Mouse (Mus musculus) ovary, postnatal 36 days (tissue): ENCODE measurements around the gene Art4.
A peak's percentile ranks its signal among the peaks of the same experiment; 100 is the strongest.

Source experiments
- DNase-seq: peaks from one replicate; pipeline ENCODE4 v3.0.0; 2022; ENCODE audit warnings: low spot score, mixed read lengths

Art4 gene

DNA sequence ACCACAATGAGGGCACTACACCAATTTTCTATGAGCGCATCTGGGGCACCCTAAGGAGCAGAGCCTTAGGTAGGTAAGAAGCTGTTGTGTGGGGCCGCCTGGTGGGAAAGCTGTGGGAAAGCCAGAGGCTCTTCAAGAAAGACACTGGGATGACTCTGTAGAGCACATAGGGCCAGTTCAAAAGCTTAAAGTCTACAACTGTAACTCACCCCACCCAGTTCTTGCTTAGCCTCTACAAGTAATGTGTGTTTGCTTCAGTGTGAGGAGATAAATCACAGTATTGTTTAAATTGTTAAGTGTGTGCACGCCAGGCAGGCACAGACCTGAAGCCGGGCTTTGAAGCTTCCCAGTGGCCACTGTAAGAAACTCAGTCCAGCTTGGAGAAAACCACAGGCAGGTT, 8.6 kb upstream of the Art4 start:
- no peak for DNase-seq

DNA sequence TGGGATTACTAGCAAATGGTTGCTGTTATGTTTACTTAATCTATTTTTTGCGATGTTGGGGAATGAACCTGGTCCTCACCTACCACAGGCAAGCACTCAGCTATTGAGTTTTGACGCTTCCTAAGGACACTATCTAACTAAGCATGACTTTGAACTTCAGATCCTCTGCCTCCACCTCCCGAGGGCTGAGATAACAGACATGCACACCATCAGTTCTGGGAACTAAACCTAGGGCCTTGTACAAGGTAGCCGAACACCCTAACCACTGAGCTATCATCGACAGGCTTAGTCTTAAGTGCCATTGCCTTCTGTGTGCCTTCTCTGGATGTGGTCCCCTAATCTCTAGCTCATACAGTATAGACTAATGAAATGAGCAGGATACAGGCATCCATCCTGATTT, 7.8 kb upstream of the Art4 start:
- DNase-seq = no peak

DNA sequence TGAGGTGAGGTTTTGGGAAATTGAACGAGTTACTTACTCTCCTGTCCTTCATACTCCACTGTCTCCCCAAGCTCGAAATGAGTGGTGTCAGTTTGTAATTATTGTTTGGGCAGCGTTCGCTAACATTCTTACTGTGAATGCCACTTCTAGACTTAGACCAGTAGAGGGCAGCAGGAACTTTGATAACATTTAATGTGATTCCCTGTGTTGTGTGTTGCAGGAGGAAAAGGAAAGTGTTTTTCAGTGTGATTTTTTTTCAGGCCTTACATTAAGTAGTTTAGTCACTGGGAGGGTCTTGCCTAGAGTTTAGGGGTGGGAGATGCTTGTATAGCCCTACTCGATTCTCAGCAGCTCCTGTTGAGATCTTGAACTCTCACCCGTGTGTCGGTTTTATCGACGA, 3.5 kb upstream of the Art4 start:
- no peak for DNase-seq

DNA sequence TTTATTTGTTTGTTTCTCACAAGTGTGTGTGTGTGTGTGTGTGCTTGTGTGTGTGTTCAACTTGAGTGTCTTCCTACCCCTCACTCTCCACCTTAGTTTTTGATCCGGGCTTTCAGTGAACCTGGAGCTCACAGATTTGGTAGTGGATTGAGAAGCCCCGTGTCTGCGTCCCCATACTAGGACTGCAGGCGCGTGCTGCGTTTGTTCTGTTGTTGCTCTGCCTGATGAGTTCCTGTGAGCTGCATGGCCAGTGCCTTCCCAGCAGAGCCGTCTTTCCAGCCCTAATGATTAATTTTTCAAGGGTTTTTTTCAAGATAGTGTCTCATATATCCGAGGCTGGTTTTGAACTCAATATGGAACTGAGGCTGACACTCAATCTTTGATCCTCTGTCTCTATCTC, 887 bp upstream of the Art4 start:
- no peak for DNase-seq

DNA sequence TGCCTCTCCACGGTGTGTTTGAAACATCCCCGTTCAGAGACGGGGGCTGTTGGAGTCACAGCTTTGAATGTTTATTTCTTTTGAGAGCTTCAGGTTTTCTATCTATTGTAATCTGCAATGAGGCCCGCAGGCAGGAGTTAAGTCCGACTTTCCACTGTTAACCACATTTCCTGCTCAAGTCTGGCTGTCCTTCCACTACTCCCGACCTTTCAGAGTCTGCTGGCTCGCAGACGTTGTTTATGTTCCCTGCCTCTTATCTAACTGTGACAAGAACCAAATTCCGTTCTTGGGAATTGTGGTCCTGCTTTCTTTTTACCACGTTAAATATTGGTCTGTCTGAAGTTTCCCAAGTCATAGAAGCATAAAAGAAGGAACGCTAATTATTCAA, 334 bp upstream of the Art4 start:
- DNase-seq = peak; percentile 44

DNA sequence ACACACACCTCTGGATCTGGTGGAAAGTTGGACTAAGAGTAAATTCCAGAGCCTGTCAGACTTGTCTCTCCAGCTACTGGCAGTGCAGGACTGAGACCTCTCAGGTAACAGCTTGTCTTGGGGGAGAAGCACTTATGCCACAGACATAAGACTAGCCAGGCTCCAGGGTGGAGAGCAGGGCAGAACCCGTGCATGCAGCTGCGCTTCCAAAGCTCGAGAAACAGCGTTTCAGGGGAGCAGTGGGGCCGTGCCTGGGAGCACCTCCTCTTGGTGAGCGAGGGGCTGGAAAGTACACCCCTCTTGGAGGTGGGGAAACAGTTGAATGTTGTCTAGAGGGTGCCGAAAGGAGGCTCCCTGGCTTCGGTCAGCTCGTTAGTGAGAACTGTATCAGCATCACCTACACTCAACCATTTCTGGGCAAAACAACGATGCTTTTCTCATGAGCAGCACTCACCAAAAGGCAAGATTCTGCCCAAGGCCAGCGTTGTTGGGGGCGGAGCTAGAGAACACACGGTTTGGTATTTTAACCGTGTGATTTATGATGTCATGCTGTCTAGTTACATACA, 1.4 kb downstream of the Art4 start:
- no peak for DNase-seq

DNA sequence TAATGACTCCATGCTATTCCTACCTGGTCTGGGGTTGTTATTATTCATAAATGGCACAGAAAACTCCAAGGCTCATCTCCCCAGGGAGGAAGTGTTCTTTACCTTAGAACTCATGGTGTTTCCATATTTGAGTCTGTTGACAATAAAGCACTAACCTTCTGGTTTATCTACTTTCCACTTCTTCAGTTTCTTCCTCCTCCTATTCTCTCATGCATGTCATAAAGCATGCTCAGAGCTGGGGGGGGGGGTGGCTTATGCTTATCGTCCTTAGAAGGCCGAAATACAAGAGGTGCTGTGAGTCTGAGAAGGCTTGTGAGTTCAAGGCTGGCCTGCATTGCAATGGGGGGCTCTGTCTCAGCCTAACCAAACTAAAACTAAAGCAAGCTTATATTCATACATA, 2.4 kb downstream of the Art4 start:
- DNase-seq = no peak

DNA sequence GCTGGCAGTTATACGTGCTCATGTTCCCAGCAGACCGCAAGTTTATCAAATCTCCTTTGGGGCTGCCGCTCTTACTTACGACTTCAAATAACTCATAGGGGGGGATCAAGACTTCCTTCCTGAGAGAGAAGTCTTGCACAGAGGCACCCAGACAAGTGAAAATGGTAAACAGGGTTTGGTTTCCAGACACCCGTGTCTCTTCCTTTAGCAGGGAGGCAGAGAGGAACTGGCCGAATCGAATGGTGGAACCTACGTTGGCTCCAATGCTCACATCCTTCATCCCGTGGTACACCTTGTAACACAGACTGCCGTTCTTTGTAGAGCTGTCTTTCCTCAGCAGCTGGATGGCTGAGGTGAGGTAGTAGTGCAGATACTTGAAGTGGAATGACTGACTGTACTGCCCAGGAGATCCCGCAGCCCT, 3.2 kb downstream of the Art4 start:
- no peak for DNase-seq

DNA sequence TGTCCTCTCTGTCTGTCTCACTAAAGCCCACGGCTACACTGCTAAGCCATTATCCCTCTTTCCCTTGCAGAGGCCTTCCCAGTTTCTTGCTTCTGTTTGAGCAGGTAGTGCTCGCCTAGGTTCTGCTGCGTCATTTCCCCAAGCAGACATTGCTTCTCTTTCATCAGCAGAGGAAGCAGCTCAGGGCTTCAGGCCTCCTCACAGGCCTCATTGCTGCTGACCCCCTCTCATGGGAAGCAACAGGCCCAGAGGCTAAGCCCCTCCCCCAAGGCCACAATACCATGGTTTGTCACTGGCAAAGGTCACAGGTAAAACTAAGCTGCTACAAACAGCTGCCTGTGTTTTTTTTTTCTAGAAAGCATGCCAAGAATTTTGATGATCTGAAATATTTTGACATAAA, 4.8 kb downstream of the Art4 start:
- DNase-seq = no peak

DNA sequence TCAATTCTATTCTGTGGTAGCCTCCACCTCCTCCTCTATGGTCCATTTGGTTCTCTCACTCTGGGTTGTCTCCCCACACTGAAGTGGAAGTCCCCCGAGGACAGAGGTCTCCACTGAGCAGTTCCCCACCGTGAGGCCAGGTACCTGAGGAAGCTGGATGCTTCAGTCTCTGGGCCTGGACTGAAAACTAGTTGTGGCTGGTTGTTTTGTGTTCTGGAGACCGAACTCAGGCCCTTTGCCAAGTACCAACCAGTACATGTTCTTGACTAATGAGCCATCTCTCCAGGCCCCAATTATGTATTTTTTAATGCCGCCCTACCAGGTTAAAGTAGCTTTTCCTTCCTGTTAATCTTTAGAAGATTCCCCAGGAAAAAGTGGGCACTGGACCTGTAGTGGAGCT, 5.2 kb downstream of the Art4 start:
- DNase-seq = no peak

DNA sequence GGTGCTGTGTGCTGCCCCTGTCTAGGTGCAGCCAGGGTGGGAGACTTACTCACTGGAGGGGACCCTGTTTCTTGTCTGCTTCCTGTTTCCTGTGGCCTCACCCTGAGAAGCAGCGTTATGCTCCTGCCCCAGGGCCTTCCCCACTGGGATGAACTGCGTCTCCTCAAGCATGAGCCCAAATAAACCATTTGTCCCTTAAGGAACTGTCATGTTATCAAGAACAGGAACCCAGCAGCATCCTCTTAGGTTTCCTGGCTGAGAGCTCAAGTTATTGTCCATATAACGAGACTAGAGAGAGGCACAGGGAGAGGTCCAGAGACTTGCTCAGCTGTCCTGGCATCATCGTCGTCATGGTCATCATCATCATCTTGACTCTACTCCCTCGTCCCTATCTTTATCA, 7.3 kb downstream of the Art4 start:
- DNase-seq = no peak

DNA sequence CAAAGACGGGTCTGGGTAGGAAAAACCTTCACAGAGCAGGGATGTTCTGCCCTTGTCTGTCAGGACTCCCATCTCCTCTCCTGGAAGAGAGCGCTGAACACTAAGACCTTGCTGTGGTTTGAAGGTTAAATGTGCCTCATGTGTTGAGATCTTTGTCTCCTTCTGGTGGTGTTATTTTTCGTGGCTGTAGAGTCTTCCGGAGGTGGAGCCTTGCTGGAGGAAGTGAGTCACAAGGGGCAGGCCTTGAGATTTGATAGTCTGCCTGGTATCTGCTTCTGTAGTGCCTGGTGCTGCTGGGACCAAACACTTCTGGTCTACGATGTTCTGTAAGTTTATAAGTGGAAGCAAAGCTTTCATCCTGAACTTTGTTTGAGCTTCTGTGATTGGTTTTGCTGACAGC, 8.6 kb downstream of the Art4 start:
- no peak for DNase-seq

DNA sequence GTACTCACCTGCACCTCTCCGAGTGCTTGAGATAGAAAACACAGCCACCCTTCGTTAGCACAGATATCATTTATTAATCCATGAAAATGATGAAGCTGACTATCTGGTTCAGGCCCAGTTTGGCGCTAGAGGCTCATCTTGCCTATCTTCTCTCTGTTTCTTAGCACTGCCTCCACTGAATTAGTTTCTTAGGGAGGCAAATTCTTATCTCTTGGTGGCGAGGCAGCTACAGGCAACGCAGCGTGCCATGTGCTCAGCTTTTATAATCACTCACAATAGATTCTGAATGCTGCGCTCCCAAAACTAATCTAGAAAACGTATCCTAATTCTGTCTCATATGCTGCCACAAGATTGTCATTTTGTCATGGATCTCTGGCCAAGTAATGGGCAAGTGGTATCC, 9.1 kb downstream of the Art4 start:
- DNase-seq = no peak

DNA sequence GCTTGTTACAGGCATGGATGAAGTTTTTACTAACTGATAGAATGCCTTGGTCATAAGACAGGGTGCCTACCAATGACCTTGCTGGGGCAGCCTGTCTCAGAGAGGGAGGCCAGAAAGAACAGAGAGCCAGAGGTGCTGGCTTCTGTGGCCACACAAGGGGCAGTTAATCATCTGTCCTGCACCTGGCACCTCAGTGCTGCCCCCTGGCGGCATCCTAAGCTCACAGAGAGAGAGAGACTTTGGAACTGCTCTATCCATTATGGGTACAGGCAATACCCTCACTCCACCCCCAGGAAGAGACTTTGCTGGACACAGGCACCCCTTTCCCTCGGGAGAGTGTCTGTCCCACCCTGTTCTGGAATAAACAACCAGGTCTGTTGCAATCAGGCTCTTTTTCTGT, 9.7 kb downstream of the Art4 start:
- DNase-seq = peak; percentile 62

DNA sequence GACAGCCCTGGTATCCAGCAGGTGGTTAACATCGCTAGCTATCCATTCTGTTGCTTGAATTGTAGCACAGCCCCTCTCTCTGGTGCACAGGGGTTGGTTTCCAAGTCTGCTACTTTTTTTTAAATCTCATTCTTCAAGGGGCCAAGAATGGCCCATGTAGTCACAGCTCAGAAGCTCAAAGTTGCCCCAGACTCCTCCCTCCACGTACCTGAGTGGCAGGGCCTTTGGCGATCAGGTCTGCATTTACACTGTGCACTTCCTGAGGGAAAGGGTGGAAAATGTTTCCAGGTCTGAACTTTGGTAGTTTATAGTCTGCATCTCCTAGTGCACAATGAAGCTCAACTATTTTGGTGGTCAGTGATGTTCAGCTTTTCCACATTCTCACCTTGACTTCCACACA, 10.3 kb downstream of the Art4 start:
- no peak for DNase-seq

DNA sequence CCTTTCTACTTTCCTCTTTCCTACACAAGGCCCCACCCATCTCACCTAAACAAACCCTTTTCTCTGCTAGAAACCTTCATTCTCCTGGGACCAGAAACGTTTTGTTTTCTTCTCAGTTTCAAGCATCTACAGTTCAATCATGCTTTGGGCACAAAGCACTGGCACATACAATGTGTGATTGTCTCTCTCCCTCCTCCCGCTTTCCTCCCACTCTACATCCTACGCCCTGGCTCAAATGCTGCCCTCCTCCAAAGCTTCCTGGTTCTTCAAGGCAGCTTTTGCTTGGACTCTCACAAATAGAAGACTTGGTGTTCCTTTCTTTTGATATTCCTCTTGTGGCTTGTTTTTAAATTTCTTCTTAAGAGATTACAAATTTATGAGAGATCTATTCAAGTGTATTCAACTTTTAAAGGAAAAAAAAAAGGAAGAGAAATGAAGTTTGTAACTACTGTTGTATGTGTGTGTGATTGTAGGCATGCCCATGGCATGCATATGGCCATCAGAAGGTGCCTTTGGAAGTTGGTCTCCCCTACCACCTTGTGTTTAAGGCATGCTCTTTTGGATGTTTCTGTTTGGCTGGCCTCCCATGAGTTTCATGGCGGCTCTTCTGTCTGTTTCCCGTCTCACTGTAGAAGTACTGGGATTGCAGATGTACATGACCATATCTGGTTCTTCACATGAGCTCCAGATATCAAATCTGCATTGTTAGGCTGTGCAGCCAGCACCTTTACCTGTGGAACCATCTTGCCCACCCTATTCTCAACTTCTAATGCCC, 11.6 kb downstream of the Art4 start:
- no peak for DNase-seq

DNA sequence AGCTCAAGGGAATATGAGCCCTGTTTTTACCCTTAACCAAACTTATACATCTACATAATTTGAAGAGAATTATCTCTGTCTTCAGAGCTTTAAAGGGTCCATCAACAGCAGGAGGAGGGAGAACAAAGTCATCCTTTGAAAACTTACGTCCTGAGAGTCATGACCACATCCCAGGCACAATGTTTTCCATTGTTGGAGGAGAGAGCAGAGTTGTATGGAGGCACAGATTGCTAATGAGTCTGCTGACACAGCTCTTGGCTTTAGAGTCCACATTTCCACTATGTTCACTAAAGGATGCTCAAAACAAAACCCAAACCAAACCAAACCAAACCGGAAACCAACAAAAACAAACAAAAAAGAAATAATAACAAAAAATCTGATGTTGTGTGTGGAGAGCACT, 12.6 kb downstream of the Art4 start:
- DNase-seq = no peak

DNA sequence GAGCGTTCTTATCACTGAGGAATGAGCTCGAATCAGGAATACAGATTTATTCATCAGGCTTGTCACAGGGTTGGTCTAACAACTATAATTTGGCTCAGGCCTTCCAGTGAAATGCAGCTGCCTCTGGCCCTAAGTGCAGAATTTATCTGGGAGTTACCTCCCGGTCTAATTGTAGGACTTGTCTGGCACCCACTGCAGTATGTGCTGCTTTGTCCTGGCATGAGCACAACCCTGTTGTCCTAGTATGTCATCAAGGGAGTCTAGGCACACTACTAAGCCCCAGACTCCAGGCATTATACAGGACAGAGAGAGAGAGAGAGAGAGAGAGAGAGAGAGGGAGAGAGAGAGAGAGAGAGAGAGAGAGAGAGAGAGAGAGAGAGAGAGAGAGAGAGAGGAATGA, 20.2 kb downstream of the Art4 start:
- DNase-seq = no peak

DNA sequence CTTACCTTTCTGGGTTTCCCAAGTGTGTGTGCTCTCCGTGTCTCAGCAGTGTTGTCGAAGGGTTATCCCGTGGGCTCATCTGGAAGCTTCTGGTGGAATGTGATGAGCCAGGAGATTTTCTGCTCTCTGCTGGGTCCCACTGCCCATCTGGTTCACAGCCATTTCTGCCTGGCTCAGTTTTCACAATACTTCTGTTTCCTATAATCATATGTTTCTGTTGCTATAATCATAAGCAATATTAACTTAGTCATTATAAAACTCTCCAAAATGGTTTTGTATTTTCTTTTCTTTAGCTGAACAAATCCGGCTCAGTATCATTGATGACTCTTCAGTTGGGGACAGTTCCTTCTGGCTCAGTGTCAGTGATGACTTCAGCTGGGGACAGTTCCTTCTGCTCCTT, 22.2 kb downstream of the Art4 start, which contains the start of gene Smco3:
Gene Smco3, minus strand, starts transcription at position 101 of the 400 bp plus-strand sequence.
- DNase-seq = no peak

DNA sequence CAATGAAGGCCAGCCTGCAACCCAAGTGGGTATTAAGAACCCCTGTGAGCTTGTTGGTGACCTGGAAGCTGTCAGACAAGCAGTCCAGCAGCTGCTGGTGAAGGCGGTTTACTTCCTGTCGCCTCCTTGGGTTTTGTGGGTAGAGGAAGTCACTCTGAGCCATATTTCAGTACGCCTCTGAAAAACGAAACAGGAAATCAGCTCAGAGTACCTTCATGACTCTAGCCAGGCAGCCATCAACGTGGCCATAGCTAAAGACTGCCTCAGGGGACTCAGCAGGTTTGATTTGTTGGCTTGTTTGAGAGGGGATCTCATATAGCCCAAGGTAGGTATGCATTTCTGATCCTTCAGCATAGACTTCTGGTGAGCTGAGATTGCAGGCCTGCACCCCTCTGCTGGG, 25.8 kb downstream of the Art4 start:
- no peak for DNase-seq

DNA sequence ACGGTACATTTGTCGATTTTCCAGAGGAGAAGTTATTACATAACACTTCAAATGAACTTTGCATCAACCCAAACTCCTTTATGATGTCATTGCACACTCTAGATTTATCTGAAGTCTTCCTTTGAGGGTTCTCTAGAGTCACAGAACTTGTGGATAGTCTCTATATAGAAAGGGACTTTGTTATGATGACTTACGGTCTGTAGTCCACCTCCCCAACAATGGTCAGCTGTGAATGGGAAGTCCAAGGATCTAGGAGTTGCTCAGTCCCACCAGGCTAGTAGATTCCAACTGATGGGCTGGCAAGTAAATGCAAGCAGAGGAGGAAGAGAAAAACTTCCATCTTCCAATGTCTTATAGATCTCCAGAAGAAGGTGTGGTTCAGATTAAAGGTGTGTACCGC, 28.9 kb downstream of the Art4 start:
- DNase-seq = no peak

DNA sequence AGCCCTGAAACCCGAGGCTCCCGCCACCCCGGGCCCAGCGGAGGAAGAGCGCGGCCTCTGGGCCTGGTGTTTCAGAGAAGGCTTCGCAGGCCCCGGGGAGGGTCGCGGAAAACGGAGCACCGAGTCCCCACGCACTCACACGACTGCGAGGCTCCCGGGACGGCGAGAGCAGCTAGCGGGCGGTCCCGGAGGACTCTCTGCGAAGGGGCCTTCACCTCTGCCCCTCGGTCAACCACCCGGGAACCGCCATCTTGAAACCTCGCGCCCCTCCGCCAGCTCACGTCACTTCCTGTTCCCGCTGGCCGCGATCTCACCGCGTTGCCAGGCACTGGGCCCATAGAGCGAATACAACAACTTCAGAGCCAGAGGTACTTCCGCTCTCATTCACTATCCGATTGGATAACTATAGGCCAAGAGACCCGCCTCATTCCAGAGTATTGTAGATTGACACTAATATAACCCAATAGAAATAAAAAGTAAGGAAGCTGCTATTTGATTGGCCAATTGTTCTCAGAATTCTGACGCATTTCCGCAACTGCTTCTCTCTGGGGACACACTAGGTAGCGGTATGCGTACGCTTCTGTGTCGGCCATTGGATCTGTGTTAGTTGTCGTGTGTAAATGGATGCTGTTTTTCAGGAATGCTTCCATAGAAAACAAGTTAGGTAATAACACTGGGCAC, 29.5 kb downstream of the Art4 start, which contains the start of gene Wbp11:
Gene Wbp11, minus strand, starts transcription at position 353 of the 681 bp plus-strand sequence.
- peak; percentile 92 for DNase-seq

DNA sequence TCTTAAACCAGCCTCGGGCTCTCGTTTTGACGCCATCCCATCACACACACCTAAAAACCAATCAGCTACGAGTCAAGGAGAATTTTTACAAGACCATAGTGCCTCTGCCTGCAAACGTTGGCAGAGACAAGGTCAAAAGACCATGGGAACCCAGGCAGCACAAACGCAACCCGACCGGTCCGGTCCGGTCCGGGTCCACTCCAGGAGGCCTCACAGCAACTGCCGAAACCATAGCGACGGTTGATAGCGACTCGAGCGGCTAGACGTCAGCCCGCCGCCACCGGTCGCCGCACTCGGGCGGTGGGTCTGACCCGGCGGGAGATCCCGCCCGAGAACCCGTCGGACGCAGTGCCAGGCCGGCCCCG, 30.0 kb downstream of the Art4 start, which contains the start of gene BC049715:
Gene BC049715, plus strand, starts transcription at position 111 of the 365 bp plus-strand sequence.
- no peak for DNase-seq
